Mouse (Mus musculus) MEL (cell line): Measurements from ENCODE around the gene Xntrpc.
A peak's percentile ranks its signal among the peaks of the same experiment; 100 is the strongest.

Source experiments
- CTCF ChIP-seq, 3 experiments: IDR thresholded peaks in 2 of 3; conservative IDR thresholded peaks in 1 of 3; 2 replicates each; pipeline ENCODE4 v1.5.1; 2011 to 2012; ENCODE audit warnings: low read length in 3 of 3, low read depth in 2 of 3, mild to moderate bottlenecking in 2 of 3, improper control_type of control experiment in 1 of 3, inconsistent platforms in 1 of 3, mixed read lengths in 1 of 3, moderate library complexity in 1 of 3; ENCODE audit not compliant: control insufficient read depth in 1 of 3, insufficient read depth in 1 of 3, poor library complexity in 1 of 3, severe bottlenecking in 1 of 3
- ETS1 ChIP-seq: IDR thresholded peaks from 2 replicates; pipeline ENCODE4 v1.6.1; 2012; ENCODE audit warnings: low read depth, mild to moderate bottlenecking, inconsistent platforms, low read length, improper control_type of control experiment, moderate library complexity
- MAX ChIP-seq: IDR thresholded peaks from 2 replicates; pipeline ENCODE4 v1.6.1; 2011; ENCODE audit warnings: low read length, improper control_type of control experiment
- POLR2A ChIP-seq, 2 experiments: IDR thresholded peaks; 2 replicates each; pipeline ENCODE4 v1.6.1; 2011 to 2012; ENCODE audit warnings: low read length in 2 of 2, mild to moderate bottlenecking in 2 of 2, control low read depth in 1 of 2, improper control_type of control experiment in 1 of 2, low read depth in 1 of 2, moderate library complexity in 1 of 2; ENCODE audit not compliant: control insufficient read depth in 1 of 2, insufficient read depth in 1 of 2, poor library complexity in 1 of 2
- POLR2AphosphoS5 ChIP-seq: IDR thresholded peaks from 2 replicates; pipeline ENCODE4 v1.6.1; 2012; ENCODE audit warnings: low read depth, borderline replicate concordance, mild to moderate bottlenecking, inconsistent platforms, low read length, moderate library complexity, mixed read lengths
- TAL1 ChIP-seq: IDR thresholded peaks from 2 replicates; pipeline ENCODE4 v1.6.1; 2012; ENCODE audit warnings: mild to moderate bottlenecking, inconsistent platforms, low read length, moderate library complexity, mixed read lengths
- TCF12 ChIP-seq: IDR thresholded peaks from 2 replicates; pipeline ENCODE4 v1.6.1; 2014; ENCODE audit warnings: low read depth, mild to moderate bottlenecking, inconsistent platforms, low read length, improper control_type of control experiment, moderate library complexity
- ZKSCAN1 ChIP-seq: IDR thresholded peaks from 2 replicates; pipeline ENCODE4 v1.6.1; 2012; ENCODE audit warnings: low read depth, mild to moderate bottlenecking, inconsistent platforms, low read length, improper control_type of control experiment, moderate library complexity
- ZNF384 ChIP-seq: IDR thresholded peaks from 2 replicates; pipeline ENCODE4 v1.6.1; 2012; ENCODE audit warnings: low read depth, mild to moderate bottlenecking, inconsistent platforms, low read length, improper control_type of control experiment

DNA sequence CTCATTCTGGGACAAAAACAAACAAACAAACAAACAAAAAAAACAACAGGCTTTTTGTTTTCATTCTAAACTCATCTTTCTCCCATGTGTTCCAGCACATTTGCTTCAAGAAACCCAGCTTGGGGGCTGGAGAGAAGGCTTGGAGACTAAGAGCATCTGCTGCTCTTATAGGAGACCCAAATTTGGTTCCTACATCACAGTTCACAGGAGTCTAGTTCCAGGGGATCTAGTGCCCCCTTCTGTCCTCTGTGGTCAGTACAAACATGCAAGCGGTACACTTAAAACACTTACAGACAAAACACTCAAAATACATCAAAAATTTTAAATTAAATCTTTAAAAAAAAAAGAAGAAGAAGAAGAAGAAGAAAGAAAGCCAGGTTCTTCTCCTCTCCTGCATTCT, 30.6 kb upstream of the Xntrpc start:
- TF ChIP-seq TAL1, result no peak
- TF ChIP-seq CTCF (IDR thresholded peaks at IDR 0.05 in 2 of 3, conservative IDR thresholded peaks at IDR 0.05 in 1 of 3; ENCODE audit: control insufficient read depth in 1 of 3, insufficient read depth in 1 of 3, low read depth in 2 of 3, low read length in 3 of 3, poor library complexity in 1 of 3, severe bottlenecking in 1 of 3), result peak in 1 of 3 experiments; percentile 13; a peak in 1 of 6 replicates
- TF ChIP-seq ETS1, result no peak
- no peak for TF ChIP-seq ZKSCAN1
- no peak for TF ChIP-seq MAX
- no peak for TF ChIP-seq ZNF384
- TF ChIP-seq POLR2A (IDR thresholded peaks at IDR 0.05; ENCODE audit: control insufficient read depth in 1 of 2, insufficient read depth in 1 of 2, low read depth in 1 of 2, low read length in 2 of 2, poor library complexity in 1 of 2), result no peak
- no peak for TF ChIP-seq TCF12
- no peak for TF ChIP-seq POLR2AphosphoS5
